Mouse (Mus musculus): Measurements from ENCODE around the gene Hoxc6. TPM values are rescaled to one million over a fixed set of nuclear protein-coding genes. Genes with fewer than 3 reads are reported as not detected.

Gene Hoxc6
- total RNA-seq, 1 experiment, result 0.58 TPM

GRCm38 (mm10) chr15:103000501-103000901 is 2.4 kb downstream of the Hoxc6 start:
- Histone ChIP-seq H3K4me1 (ENCODE audit: control insufficient read depth in 2 of 2, insufficient read depth in 2 of 2, low read length in 2 of 2, poor library complexity in 1 of 2) (peaks cover 0 to 3% of the 10 kb centered on the region in 2 experiments; a peak in 1 of 4 replicates), H3K27ac (ENCODE audit: insufficient read depth, low read depth, low read length, poor library complexity, severe bottlenecking) (no peak overlapping the region), H3K9ac (ENCODE audit: insufficient read depth, low read depth, low read length, poor library complexity, severe bottlenecking) (no peak overlapping the region; the same call in 1 of the 2 replicates), H3K4me3 (ENCODE audit: insufficient read depth in 1 of 2, low read depth in 1 of 2, low read length in 2 of 2, poor library complexity in 1 of 2, severe bottlenecking in 1 of 2) (peak overlapping the region; percentile 7 to 25; a peak in 2 of 4 replicates), H3K36me3 (ENCODE audit: control insufficient read depth, insufficient read depth, low read length, poor library complexity, severe bottlenecking) (no peaks in the 10 kb centered on the region), H3K9me3 (ENCODE audit: control insufficient read depth, insufficient read depth, low read depth, low read length) (no peaks in the 10 kb centered on the region)
- DNase-seq (ENCODE audit: low read depth, low spot score), result no peak
- in situ Hi-C loops (cut with MboI; ENCODE audit: low sequenced_read_pairs in 2 of 2, unreplicated experiment in 2 of 2), result no loop called here
- no peak for TF ChIP-seq CHD2 (IDR thresholded peaks at IDR 0.05; ENCODE audit: low read depth, low read length)

DNA sequence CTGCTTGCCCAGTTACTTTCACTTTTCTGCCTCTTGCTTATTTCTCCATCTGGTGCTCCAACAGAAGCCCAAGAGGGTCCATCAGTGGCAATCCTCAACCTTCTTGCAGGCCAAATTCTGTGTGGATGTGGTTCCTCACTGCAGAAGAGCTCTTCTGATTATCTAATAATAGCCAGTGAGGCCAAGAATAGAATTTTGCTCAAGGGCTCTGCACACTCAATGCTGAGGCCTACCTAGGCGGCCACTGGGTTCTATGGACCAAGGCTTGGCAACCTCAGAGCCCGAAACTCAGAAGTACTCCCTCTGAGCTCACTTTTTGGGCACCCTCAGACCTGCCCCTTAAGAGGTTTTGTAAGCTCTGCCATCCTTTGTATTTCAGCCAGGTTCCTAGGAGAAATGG is 3.3 kb downstream of the Hoxc6 start:
- no peaks in the 10 kb centered on the region for H3K9me3 ChIP-seq (ENCODE audit: control insufficient read depth, insufficient read depth, low read depth, low read length)
- H3K4me1 ChIP-seq (ENCODE audit: control insufficient read depth in 2 of 2, insufficient read depth in 2 of 2, low read length in 2 of 2, poor library complexity in 1 of 2), result peaks cover 0 to 3% of the 10 kb centered on the region in 2 experiments; a peak in 1 of 4 replicates
- H3K36me3 ChIP-seq (ENCODE audit: control insufficient read depth, insufficient read depth, low read length, poor library complexity, severe bottlenecking), result no peaks in the 10 kb centered on the region
- in situ Hi-C loops (cut with MboI; ENCODE audit: low sequenced_read_pairs in 2 of 2, unreplicated experiment in 2 of 2), result no loop called here
- no peak overlapping the region for H3K4me3 ChIP-seq (ENCODE audit: insufficient read depth in 1 of 2, low read depth in 1 of 2, low read length in 2 of 2, poor library complexity in 1 of 2, severe bottlenecking in 1 of 2)
- no peak for TF ChIP-seq ZC3H11A (IDR thresholded peaks at IDR 0.05; ENCODE audit: borderline replicate concordance, low read depth, low read length)
- no peak for TF ChIP-seq HCFC1 (IDR thresholded peaks at IDR 0.05; ENCODE audit: borderline replicate concordance, insufficient read depth, low read length)
- no peak for TF ChIP-seq ZNF384 (IDR thresholded peaks at IDR 0.05; ENCODE audit: low read depth, low read length)
- H3K27ac ChIP-seq (ENCODE audit: insufficient read depth, low read depth, low read length, poor library complexity, severe bottlenecking), result no peak overlapping the region
- H3K9ac ChIP-seq (ENCODE audit: insufficient read depth, low read depth, low read length, poor library complexity, severe bottlenecking), result no peak overlapping the region
- DNase-seq (ENCODE audit: low read depth, low spot score), result no peak

DNA sequence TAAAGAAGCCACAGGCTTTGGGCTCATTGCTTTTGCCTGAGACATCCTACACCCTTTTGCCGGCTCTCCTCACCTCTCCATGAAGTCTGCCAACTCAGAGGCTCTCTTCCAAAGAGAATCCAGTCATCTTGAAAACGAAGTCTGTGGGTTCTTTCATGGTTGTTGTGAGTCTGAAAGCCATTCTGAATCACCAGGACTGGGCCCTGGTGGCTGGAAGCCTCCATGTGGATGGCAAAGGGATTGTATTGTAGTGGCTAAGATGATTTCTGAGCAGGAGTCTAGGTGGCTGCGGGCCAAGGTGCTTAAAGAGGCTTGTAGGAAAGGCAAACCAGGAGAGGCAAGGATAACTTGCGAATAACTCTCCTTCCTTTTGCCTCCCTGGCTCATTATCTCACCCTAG is 4.1 kb downstream of the Hoxc6 start:
- H3K4me3 ChIP-seq (ENCODE audit: insufficient read depth in 1 of 2, low read depth in 1 of 2, low read length in 2 of 2, poor library complexity in 1 of 2, severe bottlenecking in 1 of 2), result no peak overlapping the region
- no peaks in the 10 kb centered on the region for H3K9me3 ChIP-seq (ENCODE audit: control insufficient read depth, insufficient read depth, low read depth, low read length)
- in situ Hi-C loops (cut with MboI; ENCODE audit: low sequenced_read_pairs in 2 of 2, unreplicated experiment in 2 of 2), result no loop called here
- H3K9ac ChIP-seq (ENCODE audit: insufficient read depth, low read depth, low read length, poor library complexity, severe bottlenecking), result no peak overlapping the region
- H3K27ac ChIP-seq (ENCODE audit: insufficient read depth, low read depth, low read length, poor library complexity, severe bottlenecking), result no peak overlapping the region
- no peaks in the 10 kb centered on the region for H3K36me3 ChIP-seq (ENCODE audit: control insufficient read depth, insufficient read depth, low read length, poor library complexity, severe bottlenecking)
- H3K4me1 ChIP-seq (ENCODE audit: control insufficient read depth in 2 of 2, insufficient read depth in 2 of 2, low read length in 2 of 2, poor library complexity in 1 of 2), result peaks cover 0 to 3% of the 10 kb centered on the region in 2 experiments; a peak in 1 of 4 replicates
- TF ChIP-seq HCFC1 (IDR thresholded peaks at IDR 0.05; ENCODE audit: borderline replicate concordance, insufficient read depth, low read length) (no peak), ZC3H11A (IDR thresholded peaks at IDR 0.05; ENCODE audit: borderline replicate concordance, low read depth, low read length) (no peak), CHD2 (IDR thresholded peaks at IDR 0.05; ENCODE audit: low read depth, low read length) (no peak), ZNF384 (IDR thresholded peaks at IDR 0.05; ENCODE audit: low read depth, low read length) (no peak), MAFK (IDR thresholded peaks at IDR 0.05; ENCODE audit: insufficient read depth, low read depth, low read length) (no peak)
- DNase-seq (ENCODE audit: low read depth, low spot score), result no peak

- TF ChIP-seq MAFK (IDR thresholded peaks at IDR 0.05; ENCODE audit: insufficient read depth, low read depth, low read length) (no peak), CHD2 (IDR thresholded peaks at IDR 0.05; ENCODE audit: low read depth, low read length) (no peak), ZC3H11A (IDR thresholded peaks at IDR 0.05; ENCODE audit: borderline replicate concordance, low read depth, low read length) (no peak), ZNF384 (IDR thresholded peaks at IDR 0.05; ENCODE audit: low read depth, low read length) (no peak), HCFC1 (IDR thresholded peaks at IDR 0.05; ENCODE audit: borderline replicate concordance, insufficient read depth, low read length) (no peak)
- no peak for DNase-seq (ENCODE audit: low read depth, low spot score)
- no peak overlapping the region for H3K4me3 ChIP-seq (ENCODE audit: insufficient read depth in 1 of 2, low read depth in 1 of 2, low read length in 2 of 2, poor library complexity in 1 of 2, severe bottlenecking in 1 of 2)
- in situ Hi-C loops (cut with MboI; ENCODE audit: low sequenced_read_pairs in 2 of 2, unreplicated experiment in 2 of 2), result no loop called here
- no peaks in the 10 kb centered on the region for H3K36me3 ChIP-seq (ENCODE audit: control insufficient read depth, insufficient read depth, low read length, poor library complexity, severe bottlenecking)
- no peak overlapping the region for H3K9ac ChIP-seq (ENCODE audit: insufficient read depth, low read depth, low read length, poor library complexity, severe bottlenecking)
- H3K4me1 ChIP-seq (ENCODE audit: control insufficient read depth in 2 of 2, insufficient read depth in 2 of 2, low read length in 2 of 2, poor library complexity in 1 of 2), result peaks cover 0 to 3% of the 10 kb centered on the region in 2 experiments; a peak in 1 of 4 replicates
- no peaks in the 10 kb centered on the region for H3K9me3 ChIP-seq (ENCODE audit: control insufficient read depth, insufficient read depth, low read depth, low read length)
- H3K27ac ChIP-seq (ENCODE audit: insufficient read depth, low read depth, low read length, poor library complexity, severe bottlenecking), result no peak overlapping the region
Observed at GRCm38 (mm10) chr15:103002821-103003448, 4.9 kb downstream of the Hoxc6 start.

- H3K9ac ChIP-seq (ENCODE audit: insufficient read depth, low read depth, low read length, poor library complexity, severe bottlenecking), result no peak overlapping the region
- DNase-seq (ENCODE audit: low read depth, low spot score), result no peak
- TF ChIP-seq ZNF384 (IDR thresholded peaks at IDR 0.05; ENCODE audit: low read depth, low read length), result no peak
- TF ChIP-seq CHD2 (IDR thresholded peaks at IDR 0.05; ENCODE audit: low read depth, low read length), result no peak
- TF ChIP-seq MAFK (IDR thresholded peaks at IDR 0.05; ENCODE audit: insufficient read depth, low read depth, low read length), result no peak
- no peak for TF ChIP-seq ZC3H11A (IDR thresholded peaks at IDR 0.05; ENCODE audit: borderline replicate concordance, low read depth, low read length)
- TF ChIP-seq HCFC1 (IDR thresholded peaks at IDR 0.05; ENCODE audit: borderline replicate concordance, insufficient read depth, low read length), result no peak
- no peak overlapping the region for H3K27ac ChIP-seq (ENCODE audit: insufficient read depth, low read depth, low read length, poor library complexity, severe bottlenecking)
- in situ Hi-C loops (cut with MboI; ENCODE audit: low sequenced_read_pairs in 2 of 2, unreplicated experiment in 2 of 2), result no loop called here
- H3K9me3 ChIP-seq (ENCODE audit: control insufficient read depth, insufficient read depth, low read depth, low read length), result no peaks in the 10 kb centered on the region
- H3K36me3 ChIP-seq (ENCODE audit: control insufficient read depth, insufficient read depth, low read length, poor library complexity, severe bottlenecking), result no peaks in the 10 kb centered on the region
- no peak overlapping the region for H3K4me3 ChIP-seq (ENCODE audit: insufficient read depth in 1 of 2, low read depth in 1 of 2, low read length in 2 of 2, poor library complexity in 1 of 2, severe bottlenecking in 1 of 2)
- H3K4me1 ChIP-seq (ENCODE audit: control insufficient read depth in 2 of 2, insufficient read depth in 2 of 2, low read length in 2 of 2, poor library complexity in 1 of 2), result no peaks in the 10 kb centered on the region
Observed at GRCm38 (mm10) chr15:103005308-103005707, 7.3 kb downstream of the Hoxc6 start.

Data from ES-E14 (cell line).